Mouse (Mus musculus) small intestine, adult 2 months (tissue): ENCODE data around the gene Glis3. TPM values are rescaled to one million over a fixed set of nuclear protein-coding genes. Genes with fewer than 3 reads are reported as not detected.

ENCODE experiments used
- H3K27ac ChIP-seq: fragments of 200-500 bp; 2 replicates; pipeline ENCODE4 v1.5.1; 2012; ENCODE audit warnings: low read depth, low read length, control low read depth, inconsistent platforms; ENCODE audit not compliant: insufficient read depth
- H3K27me3 ChIP-seq: fragments of 200-500 bp; 2 replicates; pipeline ENCODE4 v1.6.1; 2012; ENCODE audit warnings: mild to moderate bottlenecking, moderate library complexity, low read length, inconsistent platforms; ENCODE audit not compliant: control insufficient read depth, insufficient read depth
- H3K36me3 ChIP-seq: fragments of 200-500 bp; 2 replicates; pipeline ENCODE4 v1.6.1; 2012; ENCODE audit warnings: mild to moderate bottlenecking, low read length, control low read depth, inconsistent platforms; ENCODE audit not compliant: control insufficient read depth, insufficient read depth
- H3K4me1 ChIP-seq: fragments of 200-500 bp; 2 replicates; pipeline ENCODE4 v1.6.1; 2012; ENCODE audit warnings: low read length, inconsistent platforms, mixed read lengths; ENCODE audit not compliant: control insufficient read depth, insufficient read depth, insufficient read length
- H3K4me3 ChIP-seq: fragments of 200-500 bp; 2 replicates; pipeline ENCODE4 v1.5.1; 2012; ENCODE audit warnings: low read depth, mild to moderate bottlenecking, control low read depth, inconsistent platforms, low read length, moderate library complexity
- CTCF ChIP-seq: fragments of 200-500 bp; IDR thresholded peaks from 2 replicates; pipeline ENCODE4 v1.5.1; 2012; ENCODE audit warnings: low read depth, mild to moderate bottlenecking, control low read depth, inconsistent platforms, low read length, moderate library complexity, mixed read lengths; ENCODE audit not compliant: insufficient replicate concordance, insufficient read length; ENCODE audit errors: extremely low read depth
- POLR2A ChIP-seq: fragments of 200-500 bp; IDR thresholded peaks from 2 replicates; pipeline ENCODE4 v1.6.1; 2012; ENCODE audit warnings: low read depth, mild to moderate bottlenecking, control low read depth, inconsistent platforms, low read length, moderate library complexity
- WGBS: fragments of 180-500 bp; shearing (Covaris S2); methylation state at CpG from one replicate; pipeline ENCODE4 v1.1.7; 2018; 5-methylcytosine and 5-hydroxymethylcytosine counted together
- polyA plus RNA-seq: library from polyadenylated mRNA; depleted of rRNA; stranded (reverse); fragments of >200 nt; gene quantifications from 2 replicates; pipeline ENCODE4 v1.2.3, GENCODE M21; 2012

The Glis3 gene
- polyA plus RNA-seq, 1 experiment = 1.6 TPM

DNA sequence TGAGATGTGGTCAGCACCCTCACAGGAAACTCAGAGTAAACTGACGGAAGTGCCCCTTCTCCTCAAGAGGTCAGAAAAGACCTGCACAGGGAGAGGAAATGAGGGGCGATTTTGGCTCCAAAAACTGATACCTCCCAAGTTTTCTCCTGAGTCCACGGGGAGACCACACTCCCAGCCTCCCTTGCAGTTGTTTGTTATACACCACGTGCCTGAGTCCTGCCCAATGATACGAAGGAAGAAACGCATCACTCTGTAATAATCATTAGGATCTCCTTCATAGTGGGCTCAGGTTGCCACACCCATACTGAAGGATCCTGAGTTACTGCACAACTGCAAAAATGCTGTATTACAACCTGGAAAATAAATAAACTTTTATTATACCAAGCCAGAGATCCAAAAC lies 161.0 kb downstream of the Glis3 start:
- H3K36me3 ChIP-seq = no peaks in the 10 kb centered on the region
- WGBS = 48% methylated on average over 6 of the region's 6 CpGs
- no peak overlapping the region for H3K4me3 ChIP-seq
- H3K27me3 ChIP-seq = no peaks in the 10 kb centered on the region
- no peak for TF ChIP-seq CTCF
- no peak for TF ChIP-seq POLR2A
- peaks cover 5% of the 10 kb centered on the region; the same call in 1 of the 2 replicates for H3K4me1 ChIP-seq
- no peak overlapping the region for H3K27ac ChIP-seq

DNA sequence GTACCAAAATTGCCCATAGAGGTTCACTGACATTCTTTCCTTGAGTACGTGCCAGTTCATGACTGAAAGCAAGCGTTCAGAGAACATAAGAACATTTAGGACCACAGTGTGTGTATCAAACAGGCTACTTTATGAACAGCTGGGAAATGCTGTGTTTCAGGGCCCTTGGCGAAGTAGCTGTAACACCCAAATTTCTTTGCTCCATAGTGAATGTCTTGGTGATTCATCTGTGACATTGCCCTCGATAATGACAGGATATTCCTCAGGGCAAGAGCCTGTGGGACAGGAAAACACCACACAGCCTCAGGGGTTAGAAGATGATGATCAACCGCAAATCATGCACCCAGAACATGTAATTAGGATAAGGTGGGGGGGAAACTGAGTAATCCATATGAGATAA lies 161.6 kb downstream of the Glis3 start:
- H3K27ac ChIP-seq = no peak overlapping the region
- 43% methylated on average over 5 of the region's 5 CpGs for WGBS

DNA sequence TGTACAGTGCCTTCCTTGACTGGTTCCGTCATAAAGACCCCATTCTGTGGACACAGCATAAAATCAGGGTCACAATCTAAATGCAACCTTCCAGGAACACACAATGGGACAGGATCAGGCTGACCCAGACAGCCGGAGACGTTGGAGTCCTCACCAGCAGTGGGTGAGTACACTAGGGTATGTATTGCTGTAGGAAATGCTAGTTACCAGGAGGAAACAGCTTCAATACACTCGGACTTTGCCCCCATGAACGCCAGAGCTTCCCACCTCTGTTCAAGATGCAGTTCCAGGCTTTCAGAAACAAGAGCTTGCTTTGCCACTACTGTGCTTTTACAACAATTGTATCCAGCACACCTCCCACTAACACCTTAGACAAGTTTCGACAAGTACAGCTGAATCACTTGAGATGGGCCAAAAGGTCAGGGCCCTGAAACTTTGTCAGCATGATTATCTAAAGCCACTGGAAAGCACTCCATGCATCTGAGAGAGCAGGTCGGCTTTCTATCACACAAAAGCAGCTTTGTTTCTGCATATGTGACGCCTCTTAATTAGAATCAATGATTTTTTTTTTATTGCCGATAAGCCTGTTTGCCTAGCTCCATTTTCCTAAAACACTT lies 162.3 kb downstream of the Glis3 start:
- Histone ChIP-seq H3K4me3 (no peak overlapping the region), H3K36me3 (no peaks in the 10 kb centered on the region), H3K27ac (peak overlapping the region; percentile 25; the same call in 1 of the 2 replicates), H3K27me3 (no peaks in the 10 kb centered on the region), H3K4me1 (peaks cover 5% of the 10 kb centered on the region; the same call in 1 of the 2 replicates)
- WGBS = 20% methylated on average over 9 of the region's 9 CpGs
- no peak for TF ChIP-seq CTCF
- TF ChIP-seq POLR2A = no peak

More for the DNA sequence above, 161.6 kb downstream of the Glis3 start:
- Histone ChIP-seq H3K36me3 (no peaks in the 10 kb centered on the region), H3K4me3 (no peak overlapping the region), H3K4me1 (peaks cover 5% of the 10 kb centered on the region; the same call in 1 of the 2 replicates), H3K27me3 (no peaks in the 10 kb centered on the region)
- TF ChIP-seq CTCF = no peak
- TF ChIP-seq POLR2A = no peak

DNA sequence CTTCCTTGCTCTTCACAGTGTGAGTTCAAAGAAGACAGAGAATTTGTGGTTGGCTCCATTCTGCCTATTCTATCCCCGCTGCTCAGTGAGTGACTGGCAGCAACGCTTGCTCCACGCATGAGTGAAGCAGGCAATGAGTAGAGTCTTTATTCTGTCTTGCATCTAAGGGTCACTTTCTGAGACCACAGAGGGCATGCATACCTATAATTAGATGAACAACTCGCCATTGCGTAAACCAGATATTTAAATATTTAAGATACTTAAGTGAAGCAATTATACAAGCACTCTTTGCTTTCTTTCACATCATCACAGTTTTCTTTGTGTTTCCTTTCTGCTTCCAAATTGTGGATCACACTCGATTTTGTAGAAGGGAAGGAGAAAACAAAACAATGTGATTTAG lies 163.4 kb downstream of the Glis3 start:
- H3K27ac ChIP-seq = no peak overlapping the region
- no peak for TF ChIP-seq CTCF
- no peak for TF ChIP-seq POLR2A
- no peaks in the 10 kb centered on the region for H3K27me3 ChIP-seq
- peaks cover 5% of the 10 kb centered on the region; the same call in 1 of the 2 replicates for H3K4me1 ChIP-seq
- no peaks in the 10 kb centered on the region for H3K36me3 ChIP-seq
- WGBS = 82% methylated on average over 6 of the region's 6 CpGs
- no peak overlapping the region for H3K4me3 ChIP-seq

DNA sequence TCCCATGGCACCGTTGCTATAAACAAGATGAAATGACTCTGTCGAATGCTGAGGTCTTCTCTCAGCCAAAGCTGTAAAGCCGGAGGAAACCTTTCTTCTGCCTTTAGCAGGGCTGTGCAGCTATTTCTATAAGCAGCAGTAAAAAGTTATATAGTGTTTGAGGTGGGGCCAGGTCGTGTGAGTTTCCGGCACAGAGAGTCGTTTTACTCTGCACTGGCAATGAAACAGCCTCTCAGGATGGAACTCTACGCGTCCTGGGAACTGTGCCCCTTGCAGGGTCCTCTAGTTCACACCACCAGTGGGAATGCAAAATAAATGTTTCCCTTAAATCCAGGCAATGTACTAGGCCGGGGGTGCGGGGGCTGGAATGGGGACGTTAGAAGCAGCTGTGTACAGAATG lies 167.4 kb downstream of the Glis3 start:
- Histone ChIP-seq H3K27ac (no peak overlapping the region), H3K36me3 (no peaks in the 10 kb centered on the region), H3K27me3 (no peaks in the 10 kb centered on the region), H3K4me1 (no peaks in the 10 kb centered on the region; the same call in 1 of the 2 replicates), H3K4me3 (no peak overlapping the region)
- TF ChIP-seq POLR2A (no peak), CTCF (no peak)
- 42% methylated on average over 11 of the region's 11 CpGs for WGBS

DNA sequence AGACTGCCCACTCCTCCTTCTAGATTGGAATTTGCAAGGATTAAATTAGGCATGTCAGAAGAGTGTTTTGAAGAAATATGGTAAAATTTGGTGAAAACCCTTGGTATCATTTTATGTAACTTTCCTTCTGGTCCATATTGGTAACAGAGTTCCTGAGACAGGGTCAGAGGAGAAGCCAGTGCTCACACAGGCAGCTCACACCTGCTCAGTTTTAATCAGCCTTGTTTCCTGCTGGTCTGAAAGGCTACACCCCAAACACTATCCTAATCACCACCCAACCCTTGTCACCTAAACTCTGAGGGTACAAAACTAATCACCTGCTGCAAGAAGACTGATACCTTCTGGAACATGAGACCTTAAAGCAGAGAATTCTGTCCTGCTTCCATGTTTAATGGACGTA lies 168.0 kb downstream of the Glis3 start:
- Histone ChIP-seq H3K4me1 (no peaks in the 10 kb centered on the region), H3K27me3 (no peaks in the 10 kb centered on the region), H3K4me3 (no peak overlapping the region), H3K36me3 (no peaks in the 10 kb centered on the region), H3K27ac (no peak overlapping the region)
- TF ChIP-seq POLR2A = no peak
- TF ChIP-seq CTCF = no peak
- 63% methylated on average over 1 of the region's 1 CpGs for WGBS

DNA sequence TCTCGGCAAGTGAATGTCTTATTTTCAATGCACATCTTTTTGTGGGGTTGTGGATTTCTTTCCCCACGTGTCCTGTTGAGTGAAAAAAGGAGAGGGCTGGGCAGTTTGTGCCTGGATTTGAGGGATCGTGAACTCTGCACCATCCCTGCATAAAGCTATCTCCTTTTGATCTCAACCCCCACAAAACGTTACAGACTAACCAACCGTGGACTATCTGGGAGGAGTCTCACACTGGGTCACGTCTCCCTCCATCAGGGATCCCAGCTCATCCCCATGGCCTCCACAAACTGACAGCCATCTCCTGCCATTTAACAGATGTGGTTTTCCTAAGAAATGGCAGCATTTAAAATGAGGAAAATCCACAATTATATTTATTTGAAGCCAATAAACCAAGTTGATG lies 174.5 kb downstream of the Glis3 start:
- Histone ChIP-seq H3K27me3 (no peaks in the 10 kb centered on the region), H3K27ac (no peak overlapping the region), H3K36me3 (no peaks in the 10 kb centered on the region), H3K4me1 (no peaks in the 10 kb centered on the region), H3K4me3 (no peak overlapping the region)
- WGBS = 59% methylated on average over 6 of the region's 6 CpGs
- TF ChIP-seq CTCF (no peak), POLR2A (no peak)

DNA sequence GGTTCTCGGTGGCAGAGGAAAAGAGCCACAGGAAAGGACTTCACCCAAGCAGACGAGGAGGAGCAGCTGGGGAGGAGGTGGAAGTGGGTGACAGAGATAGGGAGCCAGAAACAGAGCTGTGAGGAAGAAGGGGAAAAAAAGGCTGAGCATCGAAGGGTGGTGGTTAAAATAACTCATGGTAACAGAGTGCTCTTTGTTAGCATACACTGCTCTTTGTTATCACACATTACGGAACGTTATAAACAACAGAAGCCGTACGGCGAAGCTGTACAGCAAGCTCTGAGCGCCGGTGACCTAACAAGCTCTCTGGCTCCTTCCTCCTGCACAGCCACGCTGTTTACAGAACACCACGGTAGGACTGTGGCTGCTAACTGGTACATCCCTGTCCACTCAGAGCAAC lies 176.9 kb downstream of the Glis3 start:
- no peaks in the 10 kb centered on the region for H3K27me3 ChIP-seq
- 21% methylated on average over 12 of the region's 12 CpGs for WGBS
- no peak overlapping the region for H3K27ac ChIP-seq
- H3K36me3 ChIP-seq = no peaks in the 10 kb centered on the region
- H3K4me1 ChIP-seq = no peaks in the 10 kb centered on the region
- H3K4me3 ChIP-seq = no peak overlapping the region
- TF ChIP-seq POLR2A (no peak), CTCF (no peak)
